Mouse (Mus musculus) limb, embryonic 11.5 days (tissue): ENCODE measurements around the gene Tbxa2r. TPM values are rescaled to one million over a fixed set of nuclear protein-coding genes. Genes with fewer than 3 reads are reported as not detected.

Source experiments
- ATAC-seq: fragments of 200-750 bp; cut with Nextera tagmentation; 2 replicates; pipeline ENCODE4 v1.8.0; 2017; ENCODE audit warnings: low read depth; ENCODE audit not compliant: insufficient number of reproducible peaks, low FRiP score, low TSS enrichment
- DNase-seq: peaks from one replicate; pipeline ENCODE4 v3.0.0-alpha.2; 2015; ENCODE audit warnings: low spot score
- H3K27ac ChIP-seq: fragments of 300-500 bp; sonication (generic); replicated peaks from 2 replicates; pipeline ENCODE4 v1.5.1; 2014; ENCODE audit warnings: low read depth, mild to moderate bottlenecking, low read length
- H3K27me3 ChIP-seq: fragments of 300-500 bp; sonication (generic); 2 replicates; pipeline ENCODE4 v1.6.1; 2014; ENCODE audit warnings: mild to moderate bottlenecking, low read length, mixed read lengths; ENCODE audit not compliant: control insufficient read depth, insufficient read depth
- H3K36me3 ChIP-seq: fragments of 300-500 bp; sonication (generic); 2 replicates; pipeline ENCODE4 v1.6.1; 2014; ENCODE audit warnings: mild to moderate bottlenecking, low read length, moderate library complexity, mixed read lengths; ENCODE audit not compliant: control insufficient read depth, insufficient read depth
- H3K4me1 ChIP-seq: fragments of 300-500 bp; sonication (generic); 2 replicates; pipeline ENCODE4 v1.6.1; 2014; ENCODE audit warnings: low read length, mixed read lengths; ENCODE audit not compliant: control insufficient read depth, insufficient read depth
- H3K4me2 ChIP-seq: fragments of 300-500 bp; sonication (generic); 2 replicates; pipeline ENCODE4 v1.6.1; 2014; ENCODE audit warnings: low read depth, mild to moderate bottlenecking, moderate library complexity; ENCODE audit not compliant: severe bottlenecking
- H3K4me3 ChIP-seq: fragments of 300-500 bp; sonication (generic); 2 replicates; pipeline ENCODE4 v1.5.1; 2014; ENCODE audit warnings: low read depth, low read length
- H3K9ac ChIP-seq: fragments of 300-500 bp; sonication (generic); 2 replicates; pipeline ENCODE4 v1.6.1; 2014; ENCODE audit warnings: mild to moderate bottlenecking, low read length
- H3K9me3 ChIP-seq: fragments of 300-500 bp; sonication (generic); 2 replicates; pipeline ENCODE4 v1.6.1; 2016; ENCODE audit warnings: low read length; ENCODE audit not compliant: control insufficient read depth
- WGBS: fragments of 180-500 bp; shearing (Covaris S2); extraction: QIAGEN DNeasy Blood & Tissue Kit; methylation state at CpG from one replicate; pipeline ENCODE4 v1.1.7; 2014; 5-methylcytosine and 5-hydroxymethylcytosine counted together
- polyA plus RNA-seq: library from polyadenylated mRNA; unstranded; fragments of >200 nt; fragmentation: Nextera tagmentation; extraction: Ambion mirVana; gene quantifications from 2 replicates; pipeline ENCODE4 v1.2.1, GENCODE M21; 2014

Gene Tbxa2r
- polyA plus RNA-seq, 1 experiment from 2014 or later = 1.7 TPM

- H3K27me3 ChIP-seq = no peaks in the 10 kb centered on the region
- no peak overlapping the region for H3K4me3 ChIP-seq
- H3K9me3 ChIP-seq = 0 out of 2 replicates have a peak, but pooled peaks cover 2% of the 10 kb centered on the region
- 0 out of 2 replicates have a peak overlapping the region, but pooled peaks have one; percentile 8 for H3K4me2 ChIP-seq
- 76% methylated on average over 14 of the region's 14 CpGs for WGBS
- no peak overlapping the region for H3K27ac ChIP-seq
- no peak overlapping the region for H3K9ac ChIP-seq
- DNase-seq = no peak
- H3K36me3 ChIP-seq = peaks cover 14% of the 10 kb centered on the region
- no peaks in the 10 kb centered on the region for H3K4me1 ChIP-seq
- ATAC-seq = no peak
These were observed 25.7 kb upstream of the Tbxa2r start for GRCm38 (mm10) chr10:81302781-81303218.

GRCm38 (mm10) chr10:81303258-81303657, 25.3 kb upstream of the Tbxa2r start:
- no peak for DNase-seq
- no peak overlapping the region for H3K27ac ChIP-seq
- no peak for ATAC-seq
- H3K4me2 ChIP-seq = 0 out of 2 replicates have a peak overlapping the region, but pooled peaks have one; percentile 8
- peaks cover 18% of the 10 kb centered on the region for H3K36me3 ChIP-seq
- 71% methylated on average over 10 of the region's 10 CpGs for WGBS
- no peaks in the 10 kb centered on the region for H3K4me1 ChIP-seq
- no peak overlapping the region for H3K4me3 ChIP-seq
- 0 out of 2 replicates have a peak, but pooled peaks cover 2% of the 10 kb centered on the region for H3K9me3 ChIP-seq
- H3K27me3 ChIP-seq = no peaks in the 10 kb centered on the region
- H3K9ac ChIP-seq = 0 out of 2 replicates have a peak overlapping the region, but pooled peaks have one; percentile 12

- Histone ChIP-seq H3K9me3 (0 out of 2 replicates have a peak, but pooled peaks cover 2% of the 10 kb centered on the region), H3K27ac (no peak overlapping the region), H3K36me3 (peaks cover 19% of the 10 kb centered on the region), H3K4me3 (no peak overlapping the region), H3K4me1 (no peaks in the 10 kb centered on the region), H3K4me2 (no peak overlapping the region), H3K27me3 (no peaks in the 10 kb centered on the region), H3K9ac (0 out of 2 replicates have a peak overlapping the region, but pooled peaks have one; percentile 12)
- no peak for ATAC-seq
- DNase-seq = no peak
- 80% methylated on average over 7 of the region's 7 CpGs for WGBS
These were observed 24.8 kb upstream of the Tbxa2r start for GRCm38 (mm10) chr10:81303761-81304160.

- Histone ChIP-seq H3K4me1 (no peaks in the 10 kb centered on the region), H3K9me3 (0 out of 2 replicates have a peak, but pooled peaks cover 2% of the 10 kb centered on the region), H3K27ac (no peak overlapping the region), H3K4me2 (no peak overlapping the region), H3K27me3 (no peaks in the 10 kb centered on the region), H3K4me3 (no peak overlapping the region), H3K9ac (no peak overlapping the region), H3K36me3 (peaks cover 28% of the 10 kb centered on the region)
- ATAC-seq (no peak), DNase-seq (peak; percentile 69)
- WGBS = 36% methylated on average over 7 of the region's 9 CpGs
These were observed 23.8 kb upstream of the Tbxa2r start for GRCm38 (mm10) chr10:81304597-81305238.

- peaks cover 33% of the 10 kb centered on the region for H3K36me3 ChIP-seq
- no peak overlapping the region for H3K9ac ChIP-seq
- no peak overlapping the region for H3K27ac ChIP-seq
- no peak for DNase-seq
- no peaks in the 10 kb centered on the region for H3K27me3 ChIP-seq
- 0 out of 2 replicates have a peak, but pooled peaks cover 2% of the 10 kb centered on the region for H3K9me3 ChIP-seq
- H3K4me1 ChIP-seq = no peaks in the 10 kb centered on the region
- ATAC-seq = no peak
- WGBS = 94% methylated on average over 14 of the region's 14 CpGs
- no peak overlapping the region for H3K4me3 ChIP-seq
- no peak overlapping the region for H3K4me2 ChIP-seq
These were observed 22.9 kb upstream of the Tbxa2r start for GRCm38 (mm10) chr10:81305663-81306062.

- H3K27me3 ChIP-seq = no peaks in the 10 kb centered on the region
- H3K4me2 ChIP-seq = no peak overlapping the region
- 95% methylated on average over 12 of the region's 12 CpGs for WGBS
- no peak overlapping the region for H3K9ac ChIP-seq
- no peak overlapping the region for H3K4me3 ChIP-seq
- no peak for DNase-seq
- no peak overlapping the region for H3K27ac ChIP-seq
- 0 out of 2 replicates have a peak, but pooled peaks cover 2% of the 10 kb centered on the region for H3K9me3 ChIP-seq
- peaks cover 38% of the 10 kb centered on the region for H3K36me3 ChIP-seq
- H3K4me1 ChIP-seq = no peaks in the 10 kb centered on the region
- ATAC-seq = no peak
These were observed 22.3 kb upstream of the Tbxa2r start for GRCm38 (mm10) chr10:81306173-81306668.

- Histone ChIP-seq H3K4me2 (no peak overlapping the region), H3K27me3 (no peaks in the 10 kb centered on the region), H3K9me3 (0 out of 2 replicates have a peak, but pooled peaks cover 2% of the 10 kb centered on the region), H3K4me3 (no peak overlapping the region), H3K36me3 (peaks cover 46% of the 10 kb centered on the region), H3K9ac (no peak overlapping the region), H3K4me1 (no peaks in the 10 kb centered on the region), H3K27ac (no peak overlapping the region)
- 95% methylated on average over 21 of the region's 21 CpGs for WGBS
- ATAC-seq = no peak
- DNase-seq = no peak
These were observed 21.5 kb upstream of the Tbxa2r start for GRCm38 (mm10) chr10:81306837-81307682.

GRCm38 (mm10) chr10:81309571-81309970, 19.0 kb upstream of the Tbxa2r start:
- Histone ChIP-seq H3K36me3 (peaks cover 50% of the 10 kb centered on the region), H3K4me2 (no peak overlapping the region), H3K9me3 (0 out of 2 replicates have a peak, but pooled peaks cover 2% of the 10 kb centered on the region), H3K27me3 (no peaks in the 10 kb centered on the region), H3K9ac (no peak overlapping the region), H3K27ac (no peak overlapping the region), H3K4me1 (no peaks in the 10 kb centered on the region), H3K4me3 (no peak overlapping the region)
- DNase-seq (no peak), ATAC-seq (no peak)
- WGBS = 86% methylated on average over 5 of the region's 5 CpGs
